Mouse (Mus musculus): ENCODE data around the gene Atg7.
"Not testable (repeated sequence)": the region's sequence is repeated elsewhere in the genome, so short reads cannot be mapped to it uniquely, and the experiment has no call there.

The Atg7 gene

DNA sequence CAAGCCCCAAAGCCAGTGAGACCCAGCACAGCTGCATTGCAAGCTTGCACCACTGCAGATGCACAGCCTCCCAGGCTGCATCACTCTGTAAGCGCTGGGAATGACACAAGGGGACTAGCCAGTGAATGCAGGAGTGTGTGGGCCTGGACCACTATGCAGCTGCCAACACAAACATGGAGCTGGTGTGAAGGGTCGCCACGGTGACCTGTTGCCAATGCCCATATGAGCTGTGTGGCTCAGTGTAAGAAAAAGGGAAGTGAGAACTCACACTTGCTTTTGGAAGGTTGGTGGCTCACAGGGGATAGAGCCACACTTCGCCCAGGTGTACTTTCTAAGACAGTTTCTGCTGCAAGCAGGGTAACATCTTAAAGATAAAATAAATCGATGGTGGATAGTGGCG is 243.1 kb downstream of the Atg7 start:
- no peak for DNase-seq

GRCm38 (mm10) chr6:114886504-114887361 is 243.8 kb downstream of the Atg7 start:
- DNase-seq = peak in 1 of 2 experiments; percentile 34

DNA sequence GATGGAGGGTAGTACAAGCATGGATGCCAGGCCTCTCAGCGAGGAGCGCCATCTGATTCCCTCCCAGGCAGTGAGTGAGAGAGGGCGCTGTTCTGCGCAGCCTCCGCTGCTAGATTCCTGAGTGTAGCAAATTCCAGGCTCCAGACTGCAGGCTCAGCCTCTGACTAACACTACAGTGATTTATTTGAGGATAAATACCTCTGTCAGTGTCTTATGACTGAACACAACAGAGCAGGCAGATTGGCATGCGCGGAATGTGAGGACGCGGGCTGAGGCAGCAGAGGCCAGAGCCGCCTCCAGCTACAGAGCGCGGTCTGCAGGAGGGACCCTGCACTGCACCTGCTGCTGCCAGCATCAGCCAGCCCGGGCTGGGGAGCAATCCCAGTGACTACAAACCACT is 246.0 kb downstream of the Atg7 start:
- DNase-seq = peak; percentile 84 to 88

GRCm38 (mm10) chr6:114889971-114890370 is 247.1 kb downstream of the Atg7 start:
- DNase-seq = not testable (repeated sequence)

DNA sequence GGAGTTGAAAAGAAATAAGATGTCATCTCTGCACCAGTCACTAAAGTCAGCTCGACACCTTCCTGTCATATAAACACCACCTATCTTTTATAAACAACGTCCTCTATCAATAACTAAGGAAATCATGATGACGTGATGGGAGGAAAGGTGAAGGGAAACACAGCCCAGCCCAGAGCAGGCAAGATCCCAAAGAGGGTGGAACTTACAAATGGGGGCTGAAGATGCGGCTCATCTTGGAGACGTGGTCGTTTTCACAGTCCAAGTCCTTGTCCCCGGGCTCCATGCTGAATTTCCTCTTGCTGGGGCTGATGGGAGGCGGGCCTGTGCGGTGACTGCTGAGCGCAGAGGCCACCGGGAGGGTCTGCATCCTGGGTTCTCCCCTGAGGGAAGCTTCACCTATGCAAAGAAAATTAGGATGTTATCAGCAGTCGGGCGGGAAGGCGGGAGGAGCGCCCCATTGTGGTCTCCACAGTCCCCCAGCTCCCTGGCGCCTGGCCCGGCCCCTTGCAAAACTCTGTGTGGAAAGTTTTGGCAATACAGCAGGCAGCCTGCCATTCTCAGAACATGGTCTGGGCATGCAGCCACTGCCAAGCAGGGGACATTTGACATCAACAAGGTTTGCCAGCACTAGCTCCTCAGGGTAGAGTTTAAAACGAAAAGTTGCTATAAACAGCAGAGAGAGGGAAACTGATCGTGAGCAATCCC is 247.7 kb downstream of the Atg7 start:
- peak; percentile 93 to 97 for DNase-seq

DNA sequence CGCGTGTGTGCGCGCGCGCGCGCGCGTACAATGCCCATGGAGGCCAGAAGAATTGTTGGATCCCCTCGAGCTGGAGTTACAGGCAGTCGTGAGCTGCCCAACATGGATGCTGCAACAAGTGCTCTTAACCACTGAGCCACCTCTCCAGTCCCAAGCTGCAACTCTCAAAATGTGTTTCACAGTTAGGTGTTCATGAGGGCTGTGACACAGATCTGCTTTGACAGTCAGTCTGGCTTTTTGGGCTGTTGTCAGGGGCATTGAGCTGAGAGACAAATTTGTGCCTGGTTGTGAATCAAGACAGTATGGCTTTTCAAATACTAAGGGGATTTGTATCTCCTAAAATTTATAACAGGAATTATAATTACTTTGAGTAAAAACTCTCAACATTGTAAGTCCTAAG is 248.4 kb downstream of the Atg7 start:
- no peak for DNase-seq

- no peak for DNase-seq
These were observed 248.9 kb downstream of the Atg7 start for GRCm38 (mm10) chr6:114891771-114892170.

DNA sequence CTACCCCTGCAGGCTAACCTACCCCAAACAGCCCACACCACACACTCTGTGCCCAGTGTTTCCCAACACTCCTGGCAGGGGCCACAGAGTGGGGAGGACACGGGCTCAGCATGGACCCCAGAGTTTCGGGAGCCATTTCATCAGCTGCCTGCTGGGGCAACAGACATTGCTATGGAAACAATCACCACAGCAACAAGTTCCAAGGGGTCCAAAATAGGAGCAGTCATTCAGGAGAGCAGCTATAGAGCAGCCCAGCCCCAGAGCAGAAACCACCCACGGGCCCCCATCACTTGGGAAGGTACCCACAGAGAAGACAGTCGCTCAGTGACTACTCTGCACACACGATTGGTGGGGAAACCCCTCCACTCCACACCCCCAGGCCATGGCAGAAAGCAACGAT is 249.5 kb downstream of the Atg7 start:
- DNase-seq = peak; percentile 50 to 70

- DNase-seq = peak; percentile 90 to 94
These were observed 250.7 kb downstream of the Atg7 start for GRCm38 (mm10) chr6:114893427-114894209.

GRCm38 (mm10) chr6:114894548-114895106 is 251.7 kb downstream of the Atg7 start:
- peak in 1 of 2 experiments; percentile 29 for DNase-seq

DNA sequence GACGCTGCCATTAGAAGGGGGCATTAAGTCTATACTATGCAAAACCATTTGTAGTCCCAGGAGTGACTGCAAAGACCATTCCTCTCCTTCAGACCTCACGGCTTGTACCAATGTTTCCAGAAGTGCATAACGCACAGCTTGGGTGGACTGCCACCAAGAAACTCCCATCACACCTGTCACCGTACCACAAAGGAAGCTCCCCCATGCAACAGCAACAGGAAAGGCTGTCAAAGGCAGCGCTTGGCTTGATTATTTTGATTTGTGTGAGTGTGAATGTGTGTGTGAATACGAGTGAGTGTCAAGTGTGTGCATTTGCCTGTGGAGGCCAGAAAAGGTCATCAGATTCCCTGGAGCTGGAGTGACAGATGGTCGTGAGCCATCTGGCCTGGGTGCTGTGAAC is 252.3 kb downstream of the Atg7 start:
- DNase-seq = no peak

- no peak for DNase-seq
These were observed 253.4 kb downstream of the Atg7 start for GRCm38 (mm10) chr6:114896281-114896680.

DNA sequence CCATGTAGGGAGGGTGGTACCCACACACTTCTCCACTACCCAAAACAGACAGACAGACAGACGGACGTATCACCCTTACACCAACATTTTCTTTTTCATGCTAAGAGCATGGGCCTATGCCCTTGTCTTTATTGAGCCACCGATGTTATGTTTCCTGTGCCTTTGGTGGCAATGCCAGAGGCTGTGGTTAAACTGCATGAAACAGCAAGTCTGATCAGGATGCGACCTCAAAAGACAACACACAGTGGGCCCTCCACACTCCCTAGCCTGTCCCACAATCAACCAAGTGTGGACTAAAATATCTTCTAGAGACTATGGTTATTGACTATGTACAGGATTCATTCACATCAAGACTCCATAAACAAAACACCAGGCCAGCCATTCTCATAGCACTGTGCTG is 256.1 kb downstream of the Atg7 start:
- DNase-seq = no peak

DNA sequence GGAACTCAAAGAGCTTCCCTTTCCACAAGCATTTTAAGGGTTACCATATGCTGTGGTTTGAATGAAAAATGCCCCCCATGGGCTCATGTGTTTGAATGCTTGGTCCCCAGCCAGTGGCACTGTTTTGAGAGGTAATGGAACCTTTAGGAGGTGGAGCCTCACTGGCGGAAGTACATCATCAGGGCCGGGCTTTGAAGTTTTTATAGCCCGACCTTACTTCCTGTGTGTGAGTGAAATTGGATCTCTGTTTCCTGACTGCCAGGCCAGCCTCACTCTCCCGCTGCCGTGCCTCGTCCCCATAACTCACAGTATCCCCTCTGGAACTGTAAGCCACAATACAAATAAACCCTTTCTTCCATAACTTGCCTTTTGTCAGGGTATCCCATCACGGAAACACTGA is 256.8 kb downstream of the Atg7 start:
- no peak for DNase-seq

DNA sequence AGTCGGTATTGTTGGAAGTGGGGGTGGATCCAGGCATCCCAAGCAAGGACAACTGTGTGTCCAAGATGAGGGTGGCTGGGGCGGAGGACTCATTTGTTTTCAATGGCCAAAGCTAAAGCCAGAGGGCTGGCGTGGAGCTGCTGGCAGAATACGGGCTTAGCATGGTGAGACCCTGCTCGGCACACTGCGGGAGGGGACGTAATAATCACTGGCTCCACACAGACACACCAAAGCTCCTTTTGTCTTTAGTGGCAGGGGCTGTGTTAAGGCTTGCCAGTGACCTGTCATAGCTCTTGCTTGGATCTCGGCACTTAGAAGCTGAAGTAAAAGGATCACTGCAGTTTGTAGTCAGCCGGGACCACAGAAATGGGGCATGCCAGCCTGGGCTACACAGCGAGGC is 257.3 kb downstream of the Atg7 start:
- no peak for DNase-seq

DNA sequence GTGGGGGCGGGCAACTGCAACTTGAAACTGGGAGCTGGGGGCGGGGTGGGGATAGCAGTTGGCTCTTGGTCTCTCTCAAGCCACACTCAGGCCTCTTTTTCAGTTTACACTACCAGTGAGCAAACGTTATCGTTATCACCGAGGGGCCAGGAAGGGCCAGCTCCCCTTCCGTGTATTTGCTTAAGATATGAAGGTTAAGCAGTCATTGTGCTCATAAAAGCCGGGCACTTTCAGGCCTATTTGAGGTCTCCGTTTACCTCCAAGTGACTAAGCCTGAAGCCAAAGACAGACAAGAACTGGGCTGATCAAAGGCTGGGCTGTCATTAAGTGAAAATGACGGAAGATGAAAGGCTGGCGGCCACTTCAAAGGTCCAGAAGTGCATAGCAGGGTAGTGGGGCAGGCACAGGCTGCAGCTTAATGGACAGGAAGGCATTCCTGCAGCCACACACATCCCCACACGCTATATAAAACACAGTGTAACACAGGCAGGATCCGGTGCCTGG is 258.5 kb downstream of the Atg7 start:
- peak; percentile 78 to 84 for DNase-seq

GRCm38 (mm10) chr6:114901921-114902320 is 259.0 kb downstream of the Atg7 start:
- DNase-seq = no peak

- no peak for DNase-seq
These were observed 261.3 kb downstream of the Atg7 start for GRCm38 (mm10) chr6:114904233-114904632.

GRCm38 (mm10) chr6:114904818-114905217 is 261.9 kb downstream of the Atg7 start:
- no peak for DNase-seq

DNA sequence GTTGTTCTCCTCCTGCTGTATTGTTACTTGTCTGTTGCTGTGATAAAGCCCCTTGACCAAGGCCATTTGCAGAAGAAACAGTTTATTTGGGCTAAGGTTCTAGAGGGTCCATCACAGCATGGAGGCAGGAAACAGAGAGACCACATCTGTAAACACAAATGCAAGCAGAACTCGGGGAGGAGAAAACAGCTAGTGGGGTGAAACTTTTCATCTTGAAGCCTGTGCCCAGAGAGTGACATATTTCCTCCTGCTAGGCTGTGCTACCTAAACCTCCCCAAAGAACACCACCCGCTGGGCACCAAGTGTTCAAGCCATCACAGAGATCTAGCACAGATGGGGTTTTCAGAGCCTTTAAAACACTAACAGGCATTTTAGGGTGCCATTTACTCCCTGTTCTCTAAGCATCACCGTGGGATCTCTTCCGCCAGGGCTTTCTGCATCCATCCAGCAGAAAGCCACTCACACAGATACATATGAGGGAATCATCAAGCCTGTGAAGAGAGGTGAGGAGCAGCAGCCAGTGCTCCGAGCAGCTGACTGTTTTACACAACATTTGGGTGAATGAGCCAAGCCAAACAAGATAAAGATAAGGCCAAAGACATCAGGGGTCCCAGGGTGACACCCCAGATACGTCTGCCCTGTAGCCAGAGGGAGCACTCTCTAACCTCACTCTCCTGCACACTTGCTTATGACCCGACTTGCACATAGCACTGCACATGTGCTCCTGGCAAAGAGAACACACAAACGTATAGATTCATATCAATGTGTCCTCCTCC is 262.5 kb downstream of the Atg7 start:
- no peak for DNase-seq

DNA sequence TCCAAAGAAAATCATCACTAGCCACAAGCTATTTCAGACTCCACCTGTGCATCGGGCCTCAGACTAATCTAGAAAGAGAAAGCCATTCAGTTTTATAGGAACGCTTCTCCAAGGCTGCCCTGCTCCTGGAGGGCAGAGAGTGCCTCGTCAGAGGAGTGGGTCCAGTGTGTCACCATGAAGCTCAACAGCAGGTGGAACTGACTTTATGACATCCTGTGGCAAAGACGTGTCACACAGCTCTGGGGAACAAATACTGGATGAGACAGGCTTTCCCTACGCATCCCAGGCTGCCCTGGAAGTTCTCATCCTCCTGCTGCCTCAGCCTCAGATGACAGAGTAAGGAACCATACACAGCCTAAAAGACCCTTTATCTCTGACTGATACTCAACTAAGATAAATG is 263.3 kb downstream of the Atg7 start:
- no peak for DNase-seq

GRCm38 (mm10) chr6:114907459-114907858 is 264.6 kb downstream of the Atg7 start:
- DNase-seq = no peak
